Mouse (Mus musculus) mouse embryonic stem cell (cell line): ENCODE measurements at regions not wholly inside any gene's neighbourhood (a gene's known extent, or its start where the extent isn't known, plus 50 kb on each side); places are given as distances from the start of the nearest gene placed in this dataset.

Source experiments
- in situ Hi-C, 2 experiments: fragments of 300-500 bp; cut with MboI; formaldehyde crosslinking; loops; 1 replicate in 1 of 2; 3 replicates in 1 of 2; pipeline ENCODE4 v1.14.3; 2019 to 2020; ENCODE audit warnings: low sequenced_read_pairs in 2 of 2, low pct_unique_long_range_greater_than_20kb in 1 of 2, mixed read lengths in 1 of 2; ENCODE audit not compliant: unreplicated experiment in 1 of 2

DNA sequence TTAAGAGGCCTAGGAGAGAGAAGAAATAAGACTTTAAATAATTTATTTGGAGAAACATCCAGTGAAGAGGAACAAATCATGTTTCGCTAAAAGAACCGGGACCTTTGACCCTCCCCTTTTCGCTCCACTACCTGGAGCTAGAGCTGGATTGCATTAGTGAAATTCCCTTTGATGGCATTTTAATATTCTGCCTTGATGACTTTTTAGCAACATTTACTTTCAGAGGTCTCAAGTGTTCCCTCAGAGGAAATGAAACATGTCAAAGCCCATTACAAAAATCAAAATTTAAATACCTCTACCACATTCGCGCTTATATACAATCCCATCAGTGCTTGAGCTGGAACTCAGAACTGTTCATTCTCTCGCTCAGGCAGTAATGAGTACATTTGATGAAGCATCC, 297.0 kb upstream of the Gm10295 start:
- in situ Hi-C loops = no loop called here

- in situ Hi-C loops = no loop called here
Measured at GRCm38 (mm10) chr7:71646944-71647343, 295.7 kb upstream of the Gm10295 start.

DNA sequence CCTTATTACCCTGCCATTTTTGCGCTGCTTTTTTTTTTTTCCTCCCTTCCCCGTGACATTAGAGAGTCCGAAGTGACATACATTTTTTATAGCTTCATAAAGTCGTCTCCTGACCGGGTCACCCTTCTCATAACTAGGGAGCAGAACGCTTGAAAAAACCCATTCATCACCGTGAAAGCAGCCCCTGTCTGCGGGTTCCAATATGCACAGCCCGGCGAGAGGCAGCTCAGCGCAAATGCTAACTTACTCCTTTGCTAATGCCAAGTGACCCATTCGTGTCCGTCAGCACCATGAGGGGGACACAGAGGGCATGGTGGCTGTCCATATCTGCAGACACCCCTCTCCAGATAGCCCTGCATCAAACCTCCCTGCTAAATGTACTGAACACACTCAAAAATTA, 271.8 kb upstream of the Gm10295 start:
- in situ Hi-C loops = no loop called here

DNA sequence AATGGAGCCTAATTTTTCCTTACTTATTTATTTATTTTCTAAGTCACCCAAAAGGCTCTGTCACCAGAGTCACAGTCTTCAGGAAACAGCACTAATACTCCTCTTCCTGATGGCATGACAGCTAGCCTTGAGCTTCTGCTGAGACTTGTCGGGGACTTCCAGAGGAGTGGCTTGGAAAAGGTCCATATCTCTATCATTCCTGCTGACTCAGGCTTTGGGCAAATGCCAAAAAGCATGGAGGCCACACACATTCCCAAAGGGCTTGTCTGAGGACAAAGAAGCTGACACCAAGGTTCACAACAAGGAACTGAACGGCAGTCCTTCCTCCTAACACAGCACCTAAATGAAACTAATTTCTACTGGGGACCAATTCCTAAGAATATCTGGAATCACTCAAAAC, 251.9 kb upstream of the Gm10295 start:
- in situ Hi-C loops = no loop called here

DNA sequence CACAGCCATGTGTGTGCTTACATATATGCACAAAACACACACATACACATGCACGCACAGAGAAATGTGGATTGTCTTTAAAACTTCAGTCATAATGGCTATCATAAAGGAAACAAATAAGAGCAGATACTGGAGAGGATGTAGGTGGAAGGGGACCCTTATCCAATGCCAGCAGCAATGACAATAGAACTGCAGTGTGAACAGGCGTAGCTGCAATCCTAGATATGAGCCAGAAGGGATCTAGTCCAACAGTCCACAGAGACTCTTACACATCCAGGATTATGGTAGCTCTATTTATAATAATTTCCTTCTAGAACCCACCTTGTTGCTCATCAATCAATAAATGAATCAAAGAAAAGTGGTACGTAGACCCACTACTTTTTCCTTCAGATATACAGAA, 245.5 kb upstream of the Gm10295 start:
- in situ Hi-C loops = no loop called here

DNA sequence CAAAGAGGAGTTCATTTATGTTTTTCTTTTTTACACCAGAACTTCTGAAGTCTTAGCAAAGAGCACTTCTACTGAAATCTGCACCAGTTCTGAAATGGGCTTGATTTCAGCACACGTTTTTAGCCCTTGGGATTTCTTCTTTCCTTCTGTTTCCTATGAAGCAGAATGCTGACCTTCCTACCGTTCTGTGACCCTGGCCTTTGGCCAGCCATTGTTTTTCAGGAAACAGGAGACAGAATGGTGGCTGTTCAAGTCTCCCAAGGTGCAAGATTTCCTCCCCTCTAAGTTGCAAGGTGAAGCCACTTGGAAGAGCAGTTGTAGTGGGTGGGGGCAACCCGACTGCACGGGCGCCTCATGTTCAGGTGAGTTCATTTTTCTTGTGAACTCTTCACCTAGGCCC, 236.3 kb upstream of the Gm10295 start:
- in situ Hi-C loops = no loop called here

GRCm38 (mm10) chr7:71583443-71584055, 232.3 kb upstream of the Gm10295 start:
- in situ Hi-C loops = no loop called here

- in situ Hi-C loops = no loop called here
Measured at GRCm38 (mm10) chr7:71581746-71582145, 230.5 kb upstream of the Gm10295 start.

DNA sequence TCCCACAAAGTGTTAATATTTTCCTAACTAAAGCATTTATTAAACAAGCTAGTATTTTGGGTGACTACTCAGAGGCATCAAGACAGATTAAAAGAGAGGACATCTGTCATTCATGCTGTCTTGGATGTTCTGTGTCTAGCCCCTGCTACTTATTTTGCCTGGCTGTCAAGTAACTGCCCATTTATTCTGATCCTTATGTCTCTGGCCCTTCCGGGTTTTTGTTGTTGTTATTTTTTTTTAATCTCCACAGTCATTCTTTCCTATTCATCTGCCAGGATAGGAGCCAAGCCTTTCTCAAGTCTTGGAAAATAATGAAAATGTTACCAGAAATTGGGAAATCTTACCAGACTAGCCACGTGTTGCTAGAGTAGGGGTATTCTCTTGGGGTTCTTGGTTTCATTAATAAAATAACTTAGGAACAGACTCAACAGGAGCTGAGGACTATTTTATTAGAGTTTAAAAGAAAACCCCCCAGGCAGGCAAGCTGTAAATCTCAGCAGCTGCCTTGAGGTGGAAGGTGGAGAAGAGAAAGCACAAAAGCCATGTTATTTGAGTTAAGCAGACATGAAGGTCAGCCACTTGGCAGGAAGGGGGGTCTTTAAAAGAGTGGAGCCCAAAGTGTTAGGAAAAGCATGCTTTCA, 209.1 kb upstream of the Gm10295 start:
- in situ Hi-C loops = no loop called here

DNA sequence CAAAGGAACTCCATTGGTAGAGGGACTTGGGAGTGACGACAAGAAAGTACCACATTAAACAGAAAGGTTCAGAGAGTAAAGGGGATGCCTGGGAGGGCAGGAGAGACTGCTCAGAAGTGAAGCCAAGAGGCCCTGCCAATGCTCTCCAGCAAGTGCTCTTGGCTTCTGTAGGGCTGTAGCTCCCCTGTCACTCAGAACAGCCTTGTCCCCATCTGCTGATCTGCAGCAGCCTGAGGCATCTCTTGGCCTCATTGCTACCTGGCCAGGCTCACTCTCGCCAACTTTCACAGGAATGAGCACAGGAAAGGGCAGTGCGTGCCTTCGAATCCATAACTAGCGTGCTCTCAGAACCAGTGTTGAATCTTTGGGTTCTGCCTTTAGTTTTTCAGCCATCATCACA, 205.2 kb upstream of the Gm10295 start:
- in situ Hi-C loops = no loop called here

- in situ Hi-C loops = no loop called here
Measured at GRCm38 (mm10) chr7:71555476-71555875, 204.2 kb upstream of the Gm10295 start.

GRCm38 (mm10) chr7:71546606-71547213, 195.4 kb upstream of the Gm10295 start:
- in situ Hi-C loops = no loop called here

- in situ Hi-C loops = no loop called here
Measured at GRCm38 (mm10) chr7:71541467-71541866, 190.2 kb upstream of the Gm10295 start.

DNA sequence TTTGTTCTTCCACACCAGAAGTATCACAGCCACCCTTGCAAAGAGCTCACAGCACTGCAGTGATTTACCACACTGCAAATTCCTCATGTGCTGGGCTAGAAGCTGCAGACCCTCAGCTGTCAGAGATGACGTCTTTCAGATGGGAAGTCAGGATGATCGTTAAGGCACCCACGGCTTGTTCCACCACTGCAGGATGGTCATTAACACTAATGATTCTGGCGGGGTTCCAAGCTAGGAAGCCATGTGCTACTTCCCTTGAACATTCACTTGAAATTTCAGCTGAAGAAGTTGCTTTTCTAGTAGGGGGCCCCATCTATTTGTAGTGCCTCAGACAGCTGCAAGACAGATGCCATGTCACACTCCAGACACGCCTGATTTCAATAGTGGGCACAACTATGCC, 181.8 kb upstream of the Gm10295 start:
- in situ Hi-C loops = no loop called here

DNA sequence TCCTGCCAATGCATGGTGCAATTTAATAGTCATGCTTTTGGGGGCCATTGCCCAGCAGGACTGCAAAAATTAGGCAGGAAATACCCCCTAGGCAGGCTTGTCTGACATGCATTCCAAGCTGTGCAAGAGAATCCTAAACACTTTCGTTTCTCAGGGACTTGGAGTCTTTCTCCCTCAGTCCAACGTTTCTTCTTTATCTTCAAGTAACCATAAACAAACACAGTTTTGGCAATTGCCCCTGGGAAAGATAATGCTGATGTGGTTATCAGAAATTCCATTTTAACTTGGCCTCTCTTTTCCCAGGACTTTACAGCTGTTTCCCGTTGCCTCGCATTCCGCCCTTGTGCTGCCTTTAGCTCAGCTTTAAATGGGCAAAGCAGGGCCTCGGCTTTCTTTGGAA, 180.2 kb upstream of the Gm10295 start:
- in situ Hi-C loops = no loop called here

DNA sequence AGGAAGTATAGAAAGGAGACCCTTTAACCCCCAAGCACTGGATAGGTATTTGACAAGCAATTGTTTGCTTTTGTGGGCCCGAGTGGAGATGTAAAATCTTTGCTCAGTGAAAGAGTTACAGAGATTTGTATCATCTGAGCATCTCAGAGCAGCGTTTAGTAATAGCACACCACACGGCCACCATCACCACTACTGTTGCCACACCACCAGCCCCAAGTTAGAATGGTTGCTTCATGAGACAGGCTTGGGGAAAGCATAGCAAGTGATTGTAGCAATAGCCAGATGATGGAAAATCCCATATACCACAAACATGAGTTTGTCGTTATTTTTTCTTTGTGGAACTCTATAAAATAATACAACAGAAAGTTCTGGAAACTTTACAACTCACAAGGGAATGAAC, 179.6 kb upstream of the Gm10295 start:
- in situ Hi-C loops = no loop called here

DNA sequence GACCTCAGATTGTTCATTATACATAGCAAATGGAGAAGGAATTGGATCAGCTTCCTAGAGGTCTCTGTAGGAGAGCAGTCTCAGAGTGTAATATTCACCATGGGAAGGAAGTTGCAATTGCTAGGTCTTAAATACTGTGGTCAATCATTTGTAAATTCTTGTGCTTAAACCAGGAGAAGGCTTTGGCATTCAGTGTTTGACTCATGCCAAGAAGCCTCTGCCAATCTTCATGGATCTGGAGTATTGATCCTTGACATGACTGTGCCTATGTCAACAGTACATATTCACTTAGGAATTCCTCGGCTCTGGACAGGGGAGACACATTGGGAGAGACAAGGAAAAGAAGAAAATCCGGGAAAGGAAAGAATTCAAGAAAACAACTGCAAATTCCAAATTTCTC, 174.9 kb upstream of the Gm10295 start:
- in situ Hi-C loops = no loop called here

- in situ Hi-C loops = no loop called here
Measured at GRCm38 (mm10) chr7:71524577-71525126, 173.4 kb upstream of the Gm10295 start.

DNA sequence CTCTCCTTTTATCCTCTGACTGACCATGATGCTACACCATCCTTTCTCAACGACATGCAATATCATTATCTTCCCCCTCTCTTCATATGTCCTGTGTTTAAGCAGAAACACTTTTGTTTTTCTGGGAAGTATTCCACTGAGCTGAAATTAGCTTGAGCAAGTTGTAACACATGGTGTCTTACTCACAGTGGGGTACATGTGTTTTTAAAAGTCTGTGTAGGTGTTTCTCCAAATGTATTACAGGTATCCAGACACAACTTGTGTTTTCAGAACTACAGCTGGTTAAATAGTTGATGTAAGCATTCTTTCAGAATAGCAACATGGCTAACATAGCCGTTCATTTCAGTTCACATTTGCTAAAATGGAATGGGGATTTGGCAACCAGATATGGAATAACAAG, 172.8 kb upstream of the Gm10295 start:
- in situ Hi-C loops = no loop called here

DNA sequence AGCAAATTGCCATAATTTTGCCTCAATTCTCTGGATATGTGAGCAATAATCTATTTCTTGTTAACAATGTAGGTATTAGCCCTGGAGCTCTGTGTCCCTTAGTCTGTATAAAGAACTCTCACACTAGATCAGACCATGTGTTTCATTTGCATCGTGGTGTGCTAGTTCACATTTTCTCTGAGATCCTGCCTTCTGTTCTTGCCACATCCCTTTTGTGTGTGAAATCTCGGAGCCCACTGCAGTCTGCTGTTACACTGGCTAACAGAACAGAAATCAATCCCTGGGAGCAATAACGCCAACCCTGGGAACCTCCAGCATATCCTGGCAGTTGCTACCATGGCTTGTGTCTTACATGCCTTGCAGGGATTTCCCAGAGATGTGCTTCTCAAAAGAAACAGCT, 156.1 kb upstream of the Gm10295 start:
- in situ Hi-C loops = no loop called here
